Mouse (Mus musculus) cerebellum, adult 9-10 months (tissue): Measurements from ENCODE around the gene Vwa8.
"Not testable (repeated sequence)": the region's sequence is repeated elsewhere in the genome, so short reads cannot be mapped to it uniquely, and the experiment has no call there.

Source experiments
- DNase-seq: peaks from one replicate; pipeline ENCODE4 v3.0.0; 2022

Gene Vwa8

DNA sequence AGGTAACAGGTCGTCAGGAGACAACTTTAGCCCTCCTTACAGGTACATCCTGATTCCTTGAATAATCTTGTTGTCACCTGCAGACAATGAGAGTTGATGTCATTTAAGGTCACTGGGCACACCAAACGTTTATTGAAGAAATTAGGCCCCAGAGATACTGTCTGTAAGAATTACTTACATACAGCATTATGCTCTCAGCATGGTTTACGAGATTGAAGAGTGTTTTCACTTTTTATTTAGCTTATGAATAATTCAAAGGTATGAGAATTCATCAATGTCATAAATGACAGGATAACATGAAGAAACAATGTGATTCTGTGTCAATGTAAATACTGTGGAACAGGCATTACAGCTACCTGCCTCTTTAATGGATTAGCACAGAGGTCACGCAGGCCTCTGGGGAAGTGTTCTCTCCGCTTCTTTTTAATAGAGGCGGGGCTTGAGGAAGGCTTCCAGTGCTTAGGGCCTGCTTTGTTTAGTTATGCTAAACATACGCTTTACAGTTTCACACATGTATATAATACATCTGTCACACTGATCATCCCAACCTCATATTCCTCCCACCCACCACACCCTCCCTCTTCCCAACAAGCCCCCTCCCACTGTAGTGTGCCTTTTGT is 37.2 kb downstream of the Vwa8 start:
- no peak for DNase-seq

DNA sequence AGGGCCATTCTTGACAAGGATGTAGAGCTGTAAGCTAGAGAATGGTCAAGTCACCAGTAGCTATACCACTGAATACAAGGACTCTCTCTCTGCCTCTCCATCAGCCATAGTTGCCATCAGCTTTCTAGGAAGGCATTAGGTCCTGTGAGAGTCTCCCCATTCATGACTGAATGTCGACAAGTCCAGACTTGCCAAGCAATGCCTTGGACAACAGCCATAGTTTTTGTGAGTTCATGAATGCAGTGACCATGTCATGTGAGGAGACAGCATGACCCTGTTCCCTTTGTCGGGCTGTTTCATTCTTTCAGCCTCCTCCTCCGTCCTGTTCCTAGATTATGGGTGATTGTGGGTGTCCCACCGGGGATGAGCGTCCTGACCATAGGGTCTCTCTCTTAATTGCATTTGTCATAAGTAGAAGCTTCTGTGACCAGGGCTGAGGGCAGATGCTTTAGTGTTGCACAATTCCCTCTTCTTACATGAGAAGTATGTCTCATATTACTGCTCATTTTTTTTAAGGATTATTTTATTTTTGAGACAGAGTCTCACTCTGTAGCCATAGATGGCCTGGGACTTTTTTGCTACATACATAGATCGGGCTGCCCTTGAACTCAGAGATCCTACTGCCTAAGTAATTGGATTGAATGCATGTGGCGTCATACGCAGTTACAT is 37.8 kb downstream of the Vwa8 start:
- no peak for DNase-seq

DNA sequence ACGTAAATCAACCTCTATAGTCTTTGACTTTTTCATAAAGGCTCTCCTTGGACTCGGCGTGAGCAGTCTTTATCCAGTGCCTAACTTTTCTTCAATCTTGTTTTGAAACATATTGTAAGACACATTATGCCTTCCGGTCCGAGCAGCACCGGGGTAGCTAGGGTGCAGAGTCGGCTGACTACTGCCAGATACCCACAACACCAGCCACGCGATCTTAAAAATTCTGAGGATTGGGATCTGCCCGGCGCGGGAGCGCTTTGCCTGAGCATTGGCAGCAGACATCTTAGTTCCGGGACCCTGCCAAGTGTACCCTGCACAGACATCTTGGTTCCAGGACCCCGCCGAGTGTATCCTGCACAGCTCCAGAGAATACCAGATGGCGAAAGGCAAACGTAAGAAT is 38.6 kb downstream of the Vwa8 start:
- not testable (repeated sequence) for DNase-seq

DNA sequence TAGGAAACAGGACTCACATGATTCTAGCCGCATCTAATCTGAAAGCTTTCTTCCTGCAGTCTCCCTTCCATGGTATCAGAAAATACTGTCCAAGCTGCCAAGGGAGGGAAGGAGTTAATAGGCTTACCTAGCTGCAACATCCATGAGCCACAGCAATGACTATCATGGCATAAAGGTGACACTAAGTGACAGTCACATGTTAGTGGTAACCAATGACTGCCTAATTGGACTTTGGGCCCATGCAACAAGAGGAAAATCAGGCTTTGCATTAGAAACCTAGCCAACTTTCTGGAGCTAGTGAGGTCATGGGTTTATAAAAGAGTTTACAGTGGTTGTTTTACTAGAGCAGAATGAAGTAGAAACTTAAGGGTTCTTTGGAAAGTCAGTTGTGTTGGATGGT is 46.6 kb downstream of the Vwa8 start:
- DNase-seq = no peak

DNA sequence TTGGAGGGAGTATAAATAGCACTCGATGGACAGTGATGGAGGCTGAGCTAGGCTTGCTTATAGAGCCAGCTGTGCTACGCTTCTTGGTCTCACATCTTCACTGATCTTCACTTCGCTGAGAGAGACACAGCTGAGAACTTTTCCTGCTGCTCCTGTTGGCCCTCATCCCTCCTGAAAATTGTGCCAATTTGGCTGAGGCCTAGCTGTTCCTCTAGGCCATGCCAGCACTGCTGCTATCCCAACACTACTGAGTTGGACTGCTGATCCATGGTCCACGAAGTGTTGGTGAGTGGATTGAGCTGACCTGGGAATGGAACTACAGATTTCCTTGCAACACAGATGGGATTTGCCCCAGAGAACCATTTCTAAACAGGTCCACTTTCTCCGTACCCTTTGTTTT is 47.4 kb downstream of the Vwa8 start:
- peak; percentile 63 for DNase-seq

DNA sequence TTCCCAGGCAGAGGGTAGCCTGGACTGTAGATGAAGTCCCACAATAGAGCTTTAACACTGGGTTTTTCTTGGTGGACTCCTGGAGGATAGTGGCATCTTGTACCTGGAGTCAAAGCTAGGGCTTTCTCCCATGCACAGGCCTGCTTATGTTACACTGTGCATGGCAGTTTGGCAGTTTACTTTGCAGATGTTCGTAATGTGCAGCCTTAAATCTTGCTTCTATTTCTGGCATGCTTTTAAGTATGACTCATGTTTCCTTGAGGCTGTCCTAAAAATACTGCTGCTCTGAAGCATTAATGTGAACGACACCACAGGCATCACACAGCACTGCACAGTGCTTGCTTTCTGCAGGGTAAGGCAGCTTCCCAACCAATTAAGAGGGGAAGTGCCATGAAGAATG is 51.9 kb downstream of the Vwa8 start:
- no peak for DNase-seq

DNA sequence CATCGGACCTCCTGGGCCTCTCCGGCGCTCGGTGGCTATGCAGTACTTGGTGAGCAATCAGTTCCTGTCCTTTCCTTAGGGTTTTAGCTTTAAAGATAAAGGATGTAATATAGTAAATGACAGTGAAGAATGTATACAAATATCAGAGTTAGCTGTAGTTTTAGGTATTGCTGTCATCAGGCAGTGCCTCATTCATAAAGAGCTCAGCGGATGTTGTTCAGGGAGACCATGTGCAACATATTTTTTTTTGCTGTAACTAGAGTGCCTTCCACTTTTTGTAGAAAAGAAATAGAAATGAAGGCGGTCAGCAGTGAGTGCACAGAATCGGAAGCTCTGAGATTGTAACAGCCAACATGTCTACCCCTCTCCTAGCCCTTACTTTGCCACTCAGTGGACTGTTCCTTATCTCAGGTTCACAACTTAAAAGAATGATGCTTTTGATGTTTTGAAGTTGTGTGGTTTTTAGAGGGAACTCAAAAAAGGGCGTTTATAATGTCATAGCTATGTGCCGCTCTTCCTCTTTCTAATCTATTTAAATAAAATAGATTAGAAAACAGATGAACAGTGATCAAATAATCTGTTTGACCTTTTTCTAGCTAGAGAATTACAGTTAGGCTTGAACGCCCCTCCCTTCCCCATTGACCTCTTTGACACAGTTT is 59.5 kb downstream of the Vwa8 start:
- DNase-seq = no peak

DNA sequence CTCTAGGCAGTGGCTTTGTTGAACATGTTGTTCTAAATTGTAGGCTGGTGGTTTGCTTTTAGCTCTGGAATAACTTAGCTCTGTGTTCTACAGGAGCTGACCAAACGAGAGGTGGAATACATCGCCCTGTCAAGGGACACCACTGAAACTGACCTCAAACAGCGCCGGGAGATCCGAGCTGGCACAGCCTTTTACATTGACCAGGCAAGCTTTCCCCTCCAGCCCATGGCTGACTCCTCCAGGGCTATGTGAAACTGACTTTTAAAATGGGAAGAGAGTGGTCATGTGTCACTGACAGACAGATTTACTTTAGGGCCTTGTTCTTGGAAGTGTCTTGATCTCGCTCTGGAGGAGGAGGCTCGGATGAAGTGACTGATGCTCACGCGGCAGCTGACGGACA is 63.2 kb downstream of the Vwa8 start:
- no peak for DNase-seq

DNA sequence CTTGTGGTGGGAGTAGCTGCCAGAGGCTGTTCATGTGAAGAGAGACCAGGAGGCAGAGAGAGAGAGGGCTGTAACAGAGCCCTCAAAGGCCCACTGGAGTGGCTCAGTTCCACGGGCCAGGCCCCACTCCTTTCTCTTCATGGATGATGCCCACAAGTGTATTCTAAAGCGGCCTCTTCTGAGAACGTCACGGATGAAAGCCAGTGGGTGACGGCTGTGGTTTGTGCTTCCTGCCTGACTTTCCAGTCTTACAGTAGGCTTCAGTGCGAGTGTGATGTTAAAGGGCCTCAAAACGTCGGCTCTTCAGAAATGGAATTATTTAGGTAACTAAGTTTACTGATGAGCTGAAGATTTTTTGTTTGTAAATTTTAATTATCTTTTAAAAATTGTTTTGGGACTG is 65.3 kb downstream of the Vwa8 start:
- no peak for DNase-seq

DNA sequence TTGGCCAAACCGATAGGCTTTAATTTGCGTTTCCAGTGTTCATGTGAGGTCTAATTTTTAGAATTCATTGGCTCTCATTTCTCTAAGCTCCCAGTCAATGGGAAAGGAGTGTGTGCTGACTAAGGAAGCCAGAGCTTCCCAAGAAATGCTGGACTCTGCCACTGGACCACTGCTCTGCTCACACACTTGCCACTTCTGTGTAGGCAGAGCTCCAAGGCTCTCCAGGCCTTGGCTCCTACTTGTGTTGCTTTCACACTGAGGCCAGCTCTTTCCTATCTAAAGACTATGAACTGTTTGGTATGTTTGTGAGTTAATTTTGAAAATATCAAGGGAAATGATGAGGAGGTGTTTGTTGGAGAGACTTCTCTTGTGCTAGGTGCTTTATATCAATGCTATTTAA is 67.8 kb downstream of the Vwa8 start:
- DNase-seq = no peak

DNA sequence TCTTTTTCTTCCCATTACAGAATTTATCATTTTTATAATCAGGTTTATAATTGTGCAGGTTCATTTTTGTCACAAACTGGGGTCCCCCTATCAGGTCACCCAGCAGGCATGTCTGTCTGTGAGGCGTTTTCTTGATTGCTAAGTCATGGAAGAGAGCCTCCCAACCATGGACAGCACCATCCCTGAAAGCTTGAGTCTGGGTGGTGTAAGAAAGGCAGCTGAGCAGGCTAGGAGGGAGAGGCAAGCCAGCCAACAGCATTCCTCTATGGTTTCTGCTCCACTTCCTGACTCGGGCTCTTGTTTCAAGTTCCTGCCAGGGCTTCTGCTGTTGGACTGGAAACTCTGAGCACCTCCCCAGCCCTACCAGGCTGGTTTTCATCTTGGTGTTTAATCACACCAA is 72.4 kb downstream of the Vwa8 start:
- DNase-seq = no peak

DNA sequence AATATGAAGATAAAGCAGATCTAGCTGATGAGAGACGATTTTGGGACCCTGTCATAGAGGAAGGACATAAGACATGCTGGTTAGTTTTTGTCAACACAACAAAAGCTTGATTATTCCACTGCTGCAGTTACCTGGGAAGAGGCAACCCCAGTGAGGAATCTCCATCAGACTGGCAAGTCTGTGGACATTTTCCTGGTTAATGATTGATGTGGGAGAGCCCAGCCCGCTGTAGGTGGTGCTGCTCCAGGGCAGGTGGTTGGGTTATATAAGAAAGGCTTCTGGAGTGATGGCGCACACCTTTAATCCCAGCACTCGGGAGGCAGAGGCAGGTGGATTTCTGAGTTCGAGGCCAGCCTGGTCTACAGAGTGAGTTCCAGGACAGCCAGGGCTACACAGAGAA is 74.8 kb downstream of the Vwa8 start:
- no peak for DNase-seq

DNA sequence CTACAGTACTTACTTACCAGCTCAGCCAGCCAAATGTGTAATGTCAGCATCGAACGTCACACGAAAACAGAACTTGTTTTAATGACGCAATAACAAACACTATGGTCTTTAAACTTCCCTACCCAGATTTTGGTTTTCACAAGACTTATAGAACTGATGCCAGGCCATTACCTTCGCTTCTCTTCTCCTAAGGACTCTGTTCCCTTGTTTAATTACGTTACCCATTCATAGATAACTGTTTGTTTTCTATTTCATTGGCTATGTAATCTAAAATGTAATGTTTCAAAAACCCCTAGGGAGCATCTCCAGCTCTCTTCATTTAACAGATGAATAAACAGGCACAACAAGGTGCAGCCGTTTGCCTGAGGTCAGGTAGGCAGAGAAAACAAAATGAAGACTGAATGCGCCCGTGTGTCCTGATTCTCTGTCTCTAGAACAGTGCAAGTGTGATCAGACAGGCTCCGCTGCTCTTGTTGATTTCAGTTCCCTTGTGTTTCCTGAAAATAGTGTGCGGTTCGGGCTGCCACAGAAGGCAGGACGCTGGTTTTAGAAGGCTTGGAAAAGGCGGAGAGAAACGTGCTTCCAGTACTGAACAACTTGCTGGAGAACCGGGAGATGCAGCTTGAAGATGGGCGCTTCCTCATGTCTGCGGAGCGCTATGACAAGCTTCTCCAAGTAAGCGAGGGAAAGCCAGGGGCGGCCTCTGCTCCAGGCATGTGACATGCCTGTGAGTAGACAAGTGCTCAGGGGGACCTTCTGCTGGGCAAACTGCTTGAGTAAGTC is 76.1 kb downstream of the Vwa8 start:
- DNase-seq = no peak

DNA sequence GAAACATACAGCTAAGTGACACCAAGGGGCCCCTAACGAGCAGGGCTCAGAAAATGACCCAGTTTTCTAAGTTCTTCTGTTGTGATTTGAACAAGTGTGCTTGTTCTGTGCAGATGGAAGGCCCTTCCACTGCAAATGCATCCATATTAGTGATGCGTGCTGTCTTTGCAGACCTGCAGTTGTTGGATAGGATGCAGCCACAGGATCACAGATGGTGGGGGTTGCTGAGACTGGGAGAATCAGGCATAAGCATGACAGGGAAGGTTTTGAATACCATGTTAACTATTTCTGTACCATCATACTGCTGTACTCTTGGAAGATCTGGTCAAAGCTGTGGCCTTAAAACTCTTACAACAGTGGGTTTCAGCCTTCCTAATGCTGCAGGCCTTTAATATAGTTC is 83.2 kb downstream of the Vwa8 start:
- DNase-seq = no peak

DNA sequence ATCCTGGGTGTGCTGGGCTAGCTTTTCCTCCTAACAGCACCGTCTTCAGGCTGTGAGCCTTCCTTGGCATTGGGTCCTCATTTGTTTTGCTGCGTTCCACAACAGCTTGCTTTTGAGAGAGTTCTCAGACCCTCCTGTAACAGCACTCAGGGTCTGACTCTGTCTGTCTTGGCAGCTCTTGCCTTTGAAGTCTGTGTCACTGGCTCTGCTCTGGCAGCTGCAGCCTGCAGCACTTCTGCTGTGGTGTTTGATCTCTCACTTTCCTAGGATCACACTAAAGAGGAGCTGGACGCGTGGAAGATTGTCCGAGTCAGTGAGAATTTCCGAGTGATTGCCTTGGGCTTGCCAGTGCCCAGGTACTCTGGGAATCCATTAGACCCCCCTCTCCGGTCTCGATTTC is 84.5 kb downstream of the Vwa8 start:
- DNase-seq = no peak

DNA sequence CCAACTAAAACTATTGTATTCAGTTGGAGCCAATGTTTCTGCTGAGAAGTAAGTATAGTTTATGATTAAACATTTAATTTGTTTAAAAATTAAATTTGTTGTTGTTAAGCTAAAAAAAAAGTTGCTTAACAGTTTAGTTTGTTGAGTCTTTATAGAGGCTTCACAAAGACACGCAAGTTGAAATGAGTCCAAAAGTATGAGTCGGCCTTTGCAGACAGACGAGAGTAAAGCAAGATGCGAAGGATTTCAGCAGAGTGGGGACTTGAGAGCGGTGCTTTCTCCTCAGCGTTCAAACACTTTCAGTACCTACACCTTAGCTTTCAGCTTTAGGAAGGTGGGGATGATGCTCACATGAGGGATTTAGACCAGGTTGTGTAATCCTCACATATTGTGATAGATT is 85.7 kb downstream of the Vwa8 start:
- DNase-seq = no peak

DNA sequence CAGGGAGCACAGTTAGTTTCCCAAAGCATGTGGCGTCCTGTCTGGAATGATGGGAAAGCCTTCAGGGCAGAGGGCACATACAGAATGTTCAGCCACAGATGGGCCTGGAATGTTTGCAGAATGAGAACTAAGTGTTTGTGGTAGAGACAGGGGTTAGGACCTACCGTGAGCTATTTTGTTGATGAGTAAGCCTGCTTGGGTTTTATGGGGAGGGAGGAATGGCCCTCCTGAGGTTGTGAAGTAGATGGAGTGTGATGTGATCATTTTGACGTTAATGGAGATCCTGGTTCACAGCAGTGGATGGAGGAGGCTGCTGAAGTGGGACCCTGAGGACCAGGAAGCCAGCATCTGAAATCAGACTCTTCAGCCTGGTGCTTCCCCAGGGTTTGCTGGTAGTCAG is 86.9 kb downstream of the Vwa8 start:
- no peak for DNase-seq

DNA sequence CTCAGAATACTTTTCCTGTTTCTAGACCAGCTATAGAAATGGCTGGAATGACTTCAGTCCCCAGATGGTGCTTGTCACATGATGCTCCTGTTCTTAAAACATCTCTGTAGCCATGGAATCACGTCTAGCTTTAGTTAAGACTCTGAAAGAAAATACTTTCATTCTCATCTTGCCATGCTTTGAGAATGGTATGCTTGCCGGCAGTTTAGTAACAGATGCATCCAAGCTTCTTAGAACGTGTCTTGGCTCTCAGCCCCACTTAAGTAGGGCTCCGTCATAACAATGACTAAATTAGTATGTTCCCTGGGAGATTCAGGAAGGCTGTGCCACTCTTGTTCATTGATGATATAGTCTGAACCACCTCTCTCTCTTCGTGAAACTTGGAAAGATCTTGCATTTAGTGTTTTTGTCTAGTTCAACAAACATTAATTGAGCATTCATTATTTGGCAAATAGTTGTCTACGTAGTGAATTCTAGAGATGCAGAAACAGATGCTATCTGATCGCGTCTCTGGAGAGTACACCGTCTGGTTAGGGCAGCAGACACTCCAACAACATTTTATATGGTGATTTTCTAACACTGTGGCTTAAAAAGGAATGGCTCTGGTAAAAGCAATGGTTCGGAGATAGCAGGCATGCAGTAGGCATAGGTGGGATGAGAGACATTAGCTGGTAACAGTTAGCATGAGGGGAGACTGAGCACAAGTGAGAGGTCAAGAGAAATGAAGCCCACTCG is 93.1 kb downstream of the Vwa8 start:
- no peak for DNase-seq

DNA sequence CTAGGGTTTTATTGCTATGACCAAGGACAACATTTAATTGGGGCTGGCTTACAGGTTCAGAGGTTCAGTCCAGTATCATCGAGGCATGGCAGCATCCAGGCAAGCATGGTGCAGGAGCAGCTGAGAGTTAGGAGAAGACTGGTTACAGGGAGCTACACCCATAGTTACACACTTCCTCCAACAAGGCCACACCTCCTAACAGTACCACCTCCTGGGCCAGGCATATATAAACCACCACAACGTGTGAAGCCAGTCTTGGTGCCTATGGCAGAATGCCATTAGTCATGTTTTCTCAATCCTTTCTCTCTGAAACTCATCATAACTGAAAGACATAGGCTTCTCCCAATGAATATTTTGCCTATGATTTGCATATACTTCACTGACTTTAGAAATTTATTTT is 106.9 kb downstream of the Vwa8 start:
- no peak for DNase-seq

DNA sequence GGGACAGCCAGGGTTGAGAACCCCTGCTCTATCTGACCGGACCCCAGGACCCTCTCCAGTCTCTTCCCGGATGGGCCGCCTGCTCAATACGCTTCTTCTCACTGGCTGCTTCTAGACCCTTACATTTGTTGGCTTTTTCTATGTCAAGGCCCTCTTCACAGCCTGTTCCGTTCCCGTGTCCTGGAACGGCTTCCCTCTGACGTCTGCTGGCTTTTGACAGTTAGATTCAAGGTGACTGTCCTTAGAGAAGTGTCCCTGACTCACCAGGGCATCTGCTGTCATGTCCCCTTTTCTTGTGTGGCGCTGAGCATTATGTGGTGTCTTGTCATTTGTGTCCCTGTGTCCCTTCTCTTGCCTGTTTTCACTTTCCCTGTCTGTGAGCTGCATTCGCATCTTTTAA is 121.8 kb downstream of the Vwa8 start:
- DNase-seq = no peak

DNA sequence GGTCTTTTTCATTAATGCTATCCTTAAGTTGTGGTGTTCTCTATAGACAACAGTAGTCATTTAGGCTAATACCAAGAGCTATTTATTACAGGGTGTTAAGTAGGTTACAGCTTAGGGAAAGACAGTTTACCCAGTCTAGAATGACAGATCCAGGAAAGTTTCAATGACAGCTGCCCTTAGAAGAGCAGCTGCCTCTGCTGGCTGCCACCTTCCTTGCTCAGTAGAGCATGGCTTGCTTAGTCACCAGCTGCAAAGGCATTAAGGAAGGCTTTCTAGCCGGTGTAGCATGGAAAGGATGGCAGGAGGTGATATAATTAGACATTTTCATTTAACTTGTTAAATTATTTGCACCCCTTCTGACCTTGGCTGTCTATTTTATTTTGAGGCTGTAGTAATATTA is 123.6 kb downstream of the Vwa8 start:
- DNase-seq = no peak

DNA sequence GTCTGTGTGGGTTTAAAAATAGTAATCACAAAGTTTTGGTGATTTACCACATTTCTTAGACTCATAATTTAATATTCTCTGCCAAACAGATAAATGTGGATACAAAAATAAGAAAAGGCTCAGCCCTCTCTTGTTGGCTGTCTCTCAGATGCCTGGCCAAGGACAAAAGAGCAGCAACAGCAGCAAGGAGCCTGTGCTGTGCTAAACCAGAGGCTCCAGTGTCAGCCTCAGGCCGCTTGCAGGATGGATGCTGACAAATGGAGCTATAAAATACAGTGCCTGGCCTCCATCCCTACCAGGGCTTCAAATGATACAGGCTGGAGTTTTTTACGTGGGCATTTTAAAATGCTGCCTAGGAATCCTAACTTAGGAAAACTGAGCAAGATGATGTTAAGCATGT is 134.3 kb downstream of the Vwa8 start:
- no peak for DNase-seq

DNA sequence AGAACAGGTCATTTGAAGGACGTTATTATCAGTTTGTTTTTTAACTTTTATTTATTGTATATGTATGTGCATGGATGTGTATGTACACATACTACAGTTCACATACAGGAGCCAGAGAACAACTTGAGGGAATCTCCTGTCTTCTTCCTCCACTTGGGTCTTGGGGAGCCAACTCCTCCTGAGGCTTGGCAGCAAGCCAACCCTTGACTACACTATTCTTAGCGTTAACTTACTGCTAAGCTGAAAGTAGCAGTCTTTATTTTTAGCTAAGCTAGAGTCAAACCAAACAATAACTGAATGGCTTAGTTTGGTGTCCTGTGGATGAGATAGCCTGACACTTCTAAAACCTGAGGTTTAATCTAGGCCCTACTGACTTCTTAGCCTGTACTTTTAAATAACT is 135.4 kb downstream of the Vwa8 start:
- DNase-seq = no peak
